Mouse (Mus musculus) liver, embryonic 14.5 days (tissue): ENCODE data around the gene Ube2d3.

ENCODE experiments used
- CTCF ChIP-seq: IDR thresholded peaks from 2 replicates; pipeline ENCODE4 v1.5.1; 2016; ENCODE audit warnings: antibody characterized with exemption, low read depth, control low read depth
- EP300 ChIP-seq: IDR thresholded peaks from 2 replicates; pipeline ENCODE4 v1.6.1; 2016; ENCODE audit warnings: antibody characterized with exemption, low read depth

GRCm38 (mm10) chr3:135422856-135423607 lies 14.9 kb upstream of the Ube2d3 start:
- no peak for TF ChIP-seq CTCF
- TF ChIP-seq EP300, result no peak
